Mouse (Mus musculus): Measurements from ENCODE around the gene Osbpl3. TPM values are rescaled to one million over a fixed set of nuclear protein-coding genes. Genes with fewer than 3 reads are reported as not detected.
A peak's percentile ranks its signal among the peaks of the same experiment; 100 is the strongest.

The Osbpl3 gene
- total RNA-seq, 4 experiments from 2014 or later, result 50.9 to 211 (median 116) TPM

- DNase-seq, result no peak
Observed at GRCm38 (mm10) chr6:50331477-50331876, 124.5 kb downstream of the Osbpl3 start.

DNA sequence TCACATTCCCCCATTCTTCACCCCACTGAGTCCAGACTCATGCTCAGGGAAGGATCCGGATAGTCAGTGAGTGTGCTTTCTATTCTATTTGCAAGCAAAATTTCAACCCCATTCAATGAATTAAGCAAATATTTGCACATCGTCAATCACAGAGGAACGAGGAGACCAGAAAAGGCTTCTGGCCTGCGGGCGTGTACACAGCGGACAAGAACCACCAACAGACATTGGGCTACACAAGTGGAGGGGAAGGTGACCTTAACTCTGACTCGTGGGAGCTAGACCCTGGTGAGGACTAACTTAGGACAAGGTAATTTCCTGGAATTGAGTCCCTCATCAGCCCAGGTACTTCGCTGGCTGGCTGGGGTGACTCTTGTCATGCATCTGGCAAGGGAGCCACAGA is 126.6 kb downstream of the Osbpl3 start:
- DNase-seq, result no peak

DNA sequence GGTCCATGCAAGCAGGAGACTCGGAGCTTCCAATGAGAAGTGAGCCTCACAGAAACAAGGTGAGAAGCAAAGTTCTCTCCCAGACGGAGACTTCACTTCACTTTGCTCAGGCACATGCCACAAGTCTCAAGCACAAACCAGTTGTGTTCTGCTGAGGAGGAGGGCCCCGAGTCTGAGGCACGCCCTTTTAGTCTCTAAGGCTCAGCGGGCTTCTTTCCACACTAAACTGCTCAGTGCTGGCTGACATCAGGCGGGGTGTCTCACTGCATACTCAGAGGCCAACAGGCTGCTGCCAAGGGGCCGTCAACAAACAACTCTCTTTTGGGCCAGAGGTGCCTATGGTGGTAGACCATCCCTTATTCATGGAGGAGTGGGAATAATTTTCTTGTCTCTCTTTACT is 127.1 kb downstream of the Osbpl3 start:
- no peak for DNase-seq

GRCm38 (mm10) chr6:50326192-50326591 is 129.8 kb downstream of the Osbpl3 start:
- DNase-seq, result no peak

- no peak for DNase-seq
Observed at GRCm38 (mm10) chr6:50325485-50325884, 130.5 kb downstream of the Osbpl3 start.

GRCm38 (mm10) chr6:50322631-50323030 is 133.4 kb downstream of the Osbpl3 start:
- DNase-seq, result no peak

DNA sequence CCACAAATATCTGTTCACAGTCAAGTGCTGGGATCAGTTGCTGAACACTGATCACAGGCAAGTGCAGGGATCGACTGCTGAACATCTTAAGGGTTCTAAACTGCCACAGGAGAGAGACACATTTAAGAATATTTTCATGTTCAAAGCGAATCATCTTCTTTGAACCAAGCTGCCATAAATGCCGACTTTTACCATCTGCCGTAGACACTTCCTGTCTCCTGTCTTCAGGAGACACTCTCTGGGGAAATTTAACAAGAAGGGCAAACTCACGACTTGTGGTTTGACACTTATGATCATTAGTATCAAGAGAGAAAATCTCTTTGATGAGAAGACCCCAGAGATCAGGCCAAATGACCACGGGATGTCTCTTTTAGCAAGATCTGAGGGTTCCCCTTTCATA is 134.3 kb downstream of the Osbpl3 start:
- DNase-seq, result no peak

GRCm38 (mm10) chr6:50318590-50319172 is 137.3 kb downstream of the Osbpl3 start:
- DNase-seq, result no peak

GRCm38 (mm10) chr6:50318150-50318549 is 137.9 kb downstream of the Osbpl3 start:
- DNase-seq, result no peak

DNA sequence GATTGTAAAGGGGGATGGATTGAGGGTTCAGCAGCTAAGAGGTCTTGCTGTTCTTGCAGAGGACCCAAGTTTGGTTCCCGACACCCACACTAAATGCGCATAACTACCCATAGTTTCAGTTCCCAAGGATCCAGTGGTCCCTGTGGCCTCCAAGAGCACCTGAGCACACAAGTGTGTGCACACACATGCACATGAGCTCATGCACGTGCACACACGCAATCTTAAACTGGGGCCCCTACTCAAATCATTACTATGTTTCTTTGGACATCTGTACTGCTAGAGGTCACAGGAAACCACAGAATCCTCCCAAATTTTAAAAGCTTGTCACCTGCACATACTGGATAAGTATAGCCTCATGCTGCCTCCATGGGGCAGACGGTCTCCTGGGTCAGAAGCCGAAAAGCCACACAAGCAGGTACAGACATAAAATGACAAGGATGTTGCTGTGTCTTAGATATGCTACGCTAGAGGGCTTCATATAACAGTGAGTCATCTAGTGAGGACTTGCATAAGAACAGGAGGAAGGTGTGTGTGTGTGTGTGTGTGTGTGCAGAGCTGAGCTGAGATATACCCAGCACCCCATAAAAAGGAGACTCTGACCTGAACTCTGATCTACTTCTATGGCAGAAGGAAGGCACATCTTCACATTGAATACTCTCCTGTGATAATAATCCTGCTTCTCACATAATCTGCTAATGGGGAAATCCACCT is 139.1 kb downstream of the Osbpl3 start:
- DNase-seq, result no peak

- no peak for DNase-seq
Observed at GRCm38 (mm10) chr6:50314406-50315071, 141.5 kb downstream of the Osbpl3 start.

GRCm38 (mm10) chr6:50312647-50313046 is 143.4 kb downstream of the Osbpl3 start:
- DNase-seq, result peak; percentile 49

GRCm38 (mm10) chr6:50309019-50309418 is 147.0 kb downstream of the Osbpl3 start:
- DNase-seq, result no peak

GRCm38 (mm10) chr6:50306625-50307024 is 149.4 kb downstream of the Osbpl3 start:
- no peak for DNase-seq

- DNase-seq, result peak; percentile 34
Observed at GRCm38 (mm10) chr6:50304949-50305491, 151.0 kb downstream of the Osbpl3 start.

DNA sequence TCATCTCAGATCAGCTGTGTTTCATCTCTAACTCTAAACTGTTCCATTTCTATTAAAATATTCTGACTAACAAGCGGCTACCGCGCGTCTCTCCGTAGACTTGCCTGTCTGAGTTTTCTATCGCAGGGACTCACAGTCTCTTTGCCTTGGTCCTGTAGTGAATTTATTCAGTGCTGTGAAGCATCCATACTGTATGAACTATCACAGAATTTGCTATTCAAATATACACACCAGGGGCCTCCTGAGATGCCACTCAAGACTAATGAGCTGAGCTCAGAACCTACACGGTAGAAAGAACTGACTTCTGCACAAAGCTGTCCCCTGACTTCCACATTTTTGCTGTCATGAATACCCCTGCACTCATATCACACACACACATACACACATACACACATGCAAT is 154.9 kb downstream of the Osbpl3 start:
- DNase-seq, result no peak

DNA sequence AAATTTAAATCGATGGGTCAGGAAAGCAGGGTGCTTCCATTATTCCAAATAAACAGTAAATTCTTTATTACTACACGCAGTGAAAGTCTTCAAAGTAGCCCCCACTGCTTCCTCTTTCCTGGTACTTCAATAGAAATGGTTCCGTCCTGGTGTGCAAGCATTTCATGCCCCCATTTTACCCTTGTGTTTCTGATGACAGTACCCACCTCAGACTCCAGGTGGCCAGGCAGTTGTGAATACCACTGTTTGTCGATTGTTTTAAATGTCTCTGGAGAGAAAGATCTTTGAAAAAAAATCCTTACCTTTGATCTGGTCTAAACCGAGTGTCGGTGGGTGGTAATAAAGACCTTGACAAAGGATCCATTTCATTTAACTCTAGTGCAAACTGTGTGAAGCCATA is 155.4 kb downstream of the Osbpl3 start:
- DNase-seq, result no peak

DNA sequence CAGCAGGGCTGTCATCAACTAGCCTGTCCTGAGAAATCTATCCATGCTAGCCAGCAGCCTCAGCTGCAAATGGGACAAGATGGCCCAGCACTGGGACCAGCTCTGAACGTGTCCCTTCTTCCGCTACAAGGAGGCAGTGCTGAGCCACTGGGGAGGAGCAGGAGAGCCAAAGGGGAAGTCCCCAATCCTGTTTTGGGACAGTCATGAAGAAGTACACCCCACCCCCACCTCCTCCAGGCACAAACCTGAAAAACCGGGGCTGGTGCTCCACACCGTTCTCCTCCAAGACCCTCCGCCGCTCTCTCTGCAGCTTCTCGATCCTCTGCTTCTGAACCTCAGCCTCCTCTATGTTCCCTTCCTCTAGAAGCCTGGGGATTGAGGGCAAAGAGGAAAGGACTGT is 156.9 kb downstream of the Osbpl3 start:
- DNase-seq, result no peak

GRCm38 (mm10) chr6:50297671-50298070 is 158.3 kb downstream of the Osbpl3 start:
- peak; percentile 44 for DNase-seq

DNA sequence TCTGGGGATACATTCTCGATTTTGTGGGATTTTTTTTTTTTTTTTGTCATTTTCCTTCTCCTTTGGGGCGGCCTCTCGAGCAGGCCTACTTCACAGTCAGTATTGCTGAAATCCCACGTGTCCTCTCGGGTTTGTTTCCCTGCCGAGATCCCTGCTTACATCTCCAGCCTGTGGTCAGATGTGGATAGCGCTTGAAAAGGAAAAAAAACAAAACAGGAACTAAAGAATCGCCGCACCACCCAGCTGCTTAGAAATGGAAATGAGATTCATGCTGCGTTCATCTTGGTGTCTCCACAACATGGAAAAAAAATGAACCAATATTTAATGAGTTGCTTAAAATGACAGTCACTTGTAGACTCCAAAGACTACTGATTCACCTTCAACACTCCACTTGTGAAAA is 160.9 kb downstream of the Osbpl3 start:
- no peak for DNase-seq

GRCm38 (mm10) chr6:50294128-50294527 is 161.9 kb downstream of the Osbpl3 start:
- DNase-seq, result peak; percentile 40

DNA sequence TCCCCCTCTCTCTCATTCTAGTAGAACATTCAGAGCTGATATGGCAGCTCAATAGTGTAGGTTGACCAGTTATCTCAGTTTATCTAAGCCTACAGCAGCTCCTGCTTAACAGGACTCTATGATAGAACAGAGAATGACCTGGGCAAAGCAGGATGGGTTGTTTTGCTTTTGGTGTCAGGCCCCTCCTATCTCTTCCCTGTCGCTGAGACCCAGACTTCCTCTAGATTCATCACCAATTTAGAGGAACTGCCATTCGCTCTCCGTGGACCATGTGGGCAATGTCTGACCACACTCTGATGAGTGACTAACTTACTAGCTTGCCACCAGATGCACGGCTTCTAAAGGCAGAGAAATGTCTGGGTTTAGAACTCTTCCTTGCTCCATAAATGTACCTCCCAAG is 164.4 kb downstream of the Osbpl3 start:
- DNase-seq, result no peak

GRCm38 (mm10) chr6:50286881-50287280 is 169.1 kb downstream of the Osbpl3 start:
- DNase-seq, result no peak

- DNase-seq, result no peak
Observed at GRCm38 (mm10) chr6:50279642-50280041, 176.4 kb downstream of the Osbpl3 start.

All from adrenal gland, adult 8-10 months (tissue).